Comparison of ENCODE assay signal across 13 mouse cellular contexts in the genomic region with DNA sequence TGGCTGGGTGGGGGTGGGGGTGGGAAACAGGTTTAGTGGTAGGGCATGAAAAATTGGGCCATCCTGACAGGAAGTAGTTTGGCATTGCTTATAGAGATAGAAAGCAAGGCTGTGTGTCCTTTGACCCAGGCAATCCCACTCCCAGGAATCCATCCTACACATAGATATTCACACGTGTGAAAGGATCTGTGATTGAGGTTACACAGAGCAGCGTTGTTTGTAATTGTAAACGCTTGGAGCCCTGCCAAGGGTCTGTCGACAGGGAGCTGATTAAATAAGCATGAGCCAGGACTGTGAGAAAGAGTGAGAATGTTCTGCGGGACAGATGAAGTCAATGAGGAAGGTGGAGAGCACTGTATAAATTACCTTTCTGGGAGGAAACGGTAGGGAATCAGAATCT. TPM values are rescaled to one million over a fixed set of nuclear protein-coding genes. Genes with fewer than 3 reads are reported as not detected.
DNase-seq lines count a peak whose midpoint lies in the region; ATAC-seq and TF ChIP-seq lines count a peak whose summit lies in the region.
"Had no signal": no experiment of that assay in that cellular context is flagged by ENCODE, and none has a peak within 500 bp of the region (broad histone marks: within the 10 kb centered on the region; RNA-seq: fewer than 3 reads in every experiment).

No protein-coding gene starts in this region.

- H3K4me2 ChIP-seq in heart, embryonic 11.5 days: peak overlapping the region; percentile 24; the same call in 1 of the 2 replicates
- no peak overlapping the region for H3K4me2 ChIP-seq in stomach, embryonic 16.5 days (ENCODE audit: low read depth, low read length)
- H3K4me2 ChIP-seq in stomach, postnatal 0 days (replicated peaks; ENCODE audit: low read depth): no peak overlapping the region
- H3K4me2 ChIP-seq: embryonic facial prominence, embryonic 15.5 days; intestine, embryonic 15.5 days had no signal

- no peak overlapping the region for H3K4me3 ChIP-seq in heart, embryonic 11.5 days (ENCODE audit: low read depth, low read length)
- no peak overlapping the region for H3K4me3 ChIP-seq in stomach, embryonic 16.5 days (replicated peaks; ENCODE audit: low read length)
- no peak overlapping the region for H3K4me3 ChIP-seq in stomach, postnatal 0 days (ENCODE audit: low read depth, low read length)
- H3K4me3 ChIP-seq: embryonic facial prominence, embryonic 15.5 days; intestine, embryonic 15.5 days; megakaryocyte, embryonic 14.5 days had no signal

- H3K9me3 ChIP-seq in heart, embryonic 11.5 days (replicated peaks; ENCODE audit: control insufficient read depth, low read length): no peaks in the 10 kb centered on the region
- H3K9me3 ChIP-seq in stomach, embryonic 16.5 days (replicated peaks; ENCODE audit: control insufficient read depth, low read length): no peaks in the 10 kb centered on the region
- H3K9me3 ChIP-seq in stomach, postnatal 0 days (ENCODE audit: control insufficient read depth, low read length): no peaks in the 10 kb centered on the region
- H3K9me3 ChIP-seq: embryonic facial prominence, embryonic 15.5 days; G1E; intestine, embryonic 15.5 days had no signal

- peak; percentile 57 for ATAC-seq in heart, embryonic 11.5 days (replicated peaks; ENCODE audit: insufficient number of reproducible peaks, low FRiP score, low TSS enrichment)
- 0 out of 2 replicates have a peak, but pooled peaks have one; percentile 29 for ATAC-seq in stomach, embryonic 16.5 days (ENCODE audit: insufficient read depth, low FRiP score)
- no peak for ATAC-seq in stomach, postnatal 0 days (ENCODE audit: low FRiP score, low TSS enrichment)
- ATAC-seq: intestine, embryonic 15.5 days had no signal

- no peak for TF ChIP-seq EP300 in stomach, postnatal 0 days (optimal IDR thresholded peaks at IDR 0.05)

- no peak for TF ChIP-seq CTCF in stomach, postnatal 0 days (IDR thresholded peaks at IDR 0.05; ENCODE audit: low read depth)

- no peaks in the 10 kb centered on the region for H3K27me3 ChIP-seq in heart, embryonic 11.5 days (ENCODE audit: control insufficient read depth, insufficient read depth, low read length)
- H3K27me3 ChIP-seq in stomach, embryonic 16.5 days (ENCODE audit: control insufficient read depth, insufficient read depth, low read length): no peaks in the 10 kb centered on the region
- H3K27me3 ChIP-seq in stomach, postnatal 0 days (ENCODE audit: control insufficient read depth, insufficient read depth, low read length): no peaks in the 10 kb centered on the region
- H3K27me3 ChIP-seq: embryonic facial prominence, embryonic 15.5 days; intestine, embryonic 15.5 days; megakaryocyte, embryonic 14.5 days had no signal

- H3K27ac ChIP-seq in heart, embryonic 11.5 days (ENCODE audit: low read depth, low read length): no peak overlapping the region
- H3K27ac ChIP-seq in stomach, embryonic 16.5 days (ENCODE audit: low read length): no peak overlapping the region
- H3K27ac ChIP-seq in stomach, postnatal 0 days (replicated peaks): no peak overlapping the region
- H3K27ac ChIP-seq: intestine, embryonic 15.5 days had no signal

- H3K4me1 ChIP-seq in heart, embryonic 11.5 days (ENCODE audit: control insufficient read depth, insufficient read depth, low read length): peaks cover 11% of the 10 kb centered on the region
- H3K4me1 ChIP-seq in stomach, embryonic 16.5 days (ENCODE audit: control insufficient read depth, insufficient read depth, low read length): 0 out of 2 replicates have a peak, but pooled peaks cover 3% of the 10 kb centered on the region
- no peaks in the 10 kb centered on the region for H3K4me1 ChIP-seq in stomach, postnatal 0 days (replicated peaks; ENCODE audit: control insufficient read depth, insufficient read depth)
- H3K4me1 ChIP-seq: intestine, embryonic 15.5 days; megakaryocyte, embryonic 14.5 days had no signal

- 14% methylated on average over 6 of the region's 6 CpGs for WGBS in heart, embryonic 11.5 days (ENCODE audit: insufficient replicate concordance)
- WGBS in stomach, embryonic 16.5 days: 14% methylated on average over 6 of the region's 6 CpGs
- WGBS in stomach, postnatal 0 days: 9% methylated on average over 6 of the region's 6 CpGs

- H3K9ac ChIP-seq in heart, embryonic 11.5 days (ENCODE audit: low read depth, low read length): no peak overlapping the region
- H3K9ac ChIP-seq in stomach, embryonic 16.5 days (ENCODE audit: low read length): no peak overlapping the region
- H3K9ac ChIP-seq in stomach, postnatal 0 days (ENCODE audit: low read length): no peak overlapping the region
- H3K9ac ChIP-seq: embryonic facial prominence, embryonic 15.5 days; intestine, embryonic 15.5 days had no signal

- no peaks in the 10 kb centered on the region for H3K36me3 ChIP-seq in heart, embryonic 11.5 days (ENCODE audit: control insufficient read depth, insufficient read depth, low read length)
- no peaks in the 10 kb centered on the region for H3K36me3 ChIP-seq in stomach, embryonic 16.5 days (ENCODE audit: control insufficient read depth, insufficient read depth, low read length)
- H3K36me3 ChIP-seq in stomach, postnatal 0 days (ENCODE audit: control insufficient read depth, insufficient read depth, low read length): no peaks in the 10 kb centered on the region
- H3K36me3 ChIP-seq: embryonic facial prominence, embryonic 15.5 days; G1E; intestine, embryonic 15.5 days had no signal

- no peak for DNase-seq in heart, adult 8-10 months (ENCODE audit: low spot score)
- DNase-seq in stomach, postnatal 0 days (ENCODE audit: low spot score): no peak
- peak; percentile 52 to 62 for DNase-seq in heart, postnatal 10 days
- peak; percentile 53 for DNase-seq in skeletal muscle tissue, adult 2 months (ENCODE audit: low read depth, low spot score)
- no peak for DNase-seq in Muller cell, postnatal 12 days (ENCODE audit: inconsistent ontology term)
- DNase-seq in left cerebral cortex, adult 18-20 months (ENCODE audit: low spot score in 2 of 2): no peak
- DNase-seq: thymus, postnatal 4 days had no signal

- intact Hi-C loops in heart, postnatal 10 days (cut with DNase I): no loop called here

RNA-seq across cellular contexts. Expression of a gene that starts 46.0 kb away (rescaled TPM):
- polyA plus RNA-seq in heart, embryonic 11.5 days (2014; fragmentation: Nextera tagmentation; extraction: Ambion mirVana): 19.5 and 20.0 TPM in 2 replicates
- 10 to 100 TPM; 27.5 to 34.9 (median 30.2) TPM for total RNA-seq in heart, adult 8-10 months (2022)
- 19.5 and 20.2 TPM in 2 replicates for polyA plus RNA-seq in stomach, embryonic 16.5 days (2015; fragmentation: Nextera tagmentation; extraction: Ambion mirVana)
- polyA plus RNA-seq in stomach, postnatal 0 days (2015; fragmentation: Nextera tagmentation; extraction: Ambion mirVana): 18.7 and 22.8 TPM in 2 replicates
- total RNA-seq in heart, postnatal 10 days (2021): 10 to 100 TPM; 25.8 to 33.1 TPM
- total RNA-seq in left cerebral cortex, adult 18-20 months (2021): 10 to 100 TPM; 29.2 to 30.3 TPM

Comparison
In these comparisons a context has a peak if more than half of its experiments do, and no peak if none do; other contexts are left out.
1. DNase-seq: peak in heart, postnatal 10 days (2 of 2) and skeletal muscle tissue, adult 2 months (single experiment); none in heart, adult 8-10 months (single experiment), stomach, postnatal 0 days (single experiment), Muller cell, postnatal 12 days (single experiment) and left cerebral cortex, adult 18-20 months (0 of 2).